Mouse (Mus musculus): ENCODE data around the gene Bcl2l11.

GRCm38 (mm10) chr2:128126591-128127051, 783 bp downstream of the Bcl2l11 start:
- TF ChIP-seq EP300 (IDR thresholded peaks at IDR 0.05; ENCODE audit: insufficient read depth, low read depth, low read length) (no peak), POLR2A (IDR thresholded peaks at IDR 0.05; ENCODE audit: insufficient read depth, low read length) (no peak)
